Mouse (Mus musculus): ENCODE measurements around the gene Olfr666. TPM values are rescaled to one million over a fixed set of nuclear protein-coding genes. Genes with fewer than 3 reads are reported as not detected.
"Not testable (repeated sequence)": the region's sequence is repeated elsewhere in the genome, so short reads cannot be mapped to it uniquely, and the experiment has no call there.

Olfr666 gene
- total RNA-seq (2014; fragmentation: Nextera tagmentation) (not detected in 2 replicates), total RNA-seq (2017) (not detected in 2 replicates)

DNA sequence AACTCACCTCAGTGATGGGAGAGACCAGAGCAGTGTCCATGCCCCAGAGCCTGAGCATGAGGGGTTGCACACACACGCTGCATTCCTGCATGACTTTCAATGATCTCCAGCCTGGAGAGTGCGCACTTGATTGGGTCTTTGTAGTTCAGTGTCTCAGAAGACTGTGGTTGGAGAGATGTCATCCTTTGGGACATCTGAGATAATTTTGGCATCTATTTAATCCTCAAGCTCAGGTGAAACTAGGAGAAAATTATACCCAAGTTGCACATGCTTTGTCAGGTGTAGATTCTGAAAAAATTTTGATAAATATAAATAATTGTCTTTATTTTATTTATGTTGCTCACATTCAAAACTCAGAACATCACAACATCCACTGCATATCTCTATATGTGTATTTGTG, at the start of gene Olfr666:
TSS of gene Olfr666 (minus strand) at position 101 of the 400 bp plus-strand sequence.
- no peak for ATAC-seq (replicated peaks; ENCODE audit: low FRiP score, low TSS enrichment, poor library complexity, severe bottlenecking)

DNA sequence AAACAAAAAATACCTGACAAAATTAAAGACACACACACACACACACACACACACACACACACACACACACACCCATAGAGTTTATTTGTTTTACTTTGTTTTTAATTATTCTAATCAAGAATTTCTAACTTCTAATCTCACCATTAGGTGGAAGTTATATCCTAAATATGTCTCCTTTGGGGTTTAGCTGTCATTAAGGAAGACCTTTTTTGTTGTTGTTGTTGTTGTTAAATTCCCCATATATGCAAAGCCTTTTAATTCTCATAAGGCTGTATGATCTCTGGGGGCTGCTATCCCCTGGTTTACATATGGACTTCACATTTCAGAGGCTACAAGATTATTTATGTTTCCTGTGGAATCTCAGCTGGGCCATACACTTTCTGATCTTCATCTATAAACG, 38.2 kb upstream of the Olfr666 start, which contains the start of gene Olfr669:
TSS of gene Olfr669 (plus strand) at position 301 of the 400 bp plus-strand sequence.
- no peak for ATAC-seq (replicated peaks; ENCODE audit: low FRiP score, low TSS enrichment, poor library complexity, severe bottlenecking)

DNA sequence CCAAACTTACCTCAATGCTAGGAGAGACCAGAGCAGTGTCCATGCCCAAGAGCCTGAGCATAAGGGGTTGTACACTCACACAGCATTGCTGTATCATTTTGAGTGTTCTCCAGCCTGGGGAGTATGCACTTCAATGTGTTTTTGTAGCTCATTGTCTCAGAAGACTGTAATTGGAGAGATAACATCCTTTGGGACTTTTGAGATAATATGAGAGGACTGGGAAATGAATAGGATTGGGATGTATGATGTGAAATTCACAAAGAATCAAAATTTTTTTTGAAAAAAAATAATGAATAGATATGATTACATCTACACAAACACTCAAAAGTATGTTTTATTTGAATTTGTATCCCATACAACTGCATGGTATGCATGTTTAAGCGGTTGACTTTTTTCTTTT, 32.2 kb upstream of the Olfr666 start, which contains the start of gene Olfr668:
TSS of gene Olfr668 (minus strand) at position 101 of the 400 bp plus-strand sequence.
- ATAC-seq (replicated peaks; ENCODE audit: low FRiP score, low TSS enrichment, poor library complexity, severe bottlenecking) = no peak

DNA sequence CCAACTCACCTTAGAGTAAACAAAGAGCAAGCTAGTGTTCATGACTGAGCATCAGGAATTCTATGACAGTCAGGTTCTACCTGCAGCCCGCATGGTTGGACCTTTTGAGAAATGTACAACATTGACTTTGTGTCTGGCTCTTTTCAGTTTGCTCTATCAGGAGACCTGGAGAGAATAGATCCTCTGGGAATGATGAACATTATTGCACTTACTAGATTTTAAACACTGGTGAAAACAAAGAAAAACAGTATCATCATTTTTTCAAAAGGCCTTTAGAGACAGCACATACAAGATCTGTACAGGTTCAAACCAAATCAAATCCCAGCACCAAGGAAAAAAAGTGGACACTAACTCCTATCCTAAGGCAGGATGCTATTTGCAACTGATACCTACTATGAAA, 25.6 kb upstream of the Olfr666 start, which contains the start of gene Olfr667:
TSS of gene Olfr667 (minus strand) at position 101 of the 400 bp plus-strand sequence.
- no peak for ATAC-seq (replicated peaks; ENCODE audit: low FRiP score, low TSS enrichment, poor library complexity, severe bottlenecking)

DNA sequence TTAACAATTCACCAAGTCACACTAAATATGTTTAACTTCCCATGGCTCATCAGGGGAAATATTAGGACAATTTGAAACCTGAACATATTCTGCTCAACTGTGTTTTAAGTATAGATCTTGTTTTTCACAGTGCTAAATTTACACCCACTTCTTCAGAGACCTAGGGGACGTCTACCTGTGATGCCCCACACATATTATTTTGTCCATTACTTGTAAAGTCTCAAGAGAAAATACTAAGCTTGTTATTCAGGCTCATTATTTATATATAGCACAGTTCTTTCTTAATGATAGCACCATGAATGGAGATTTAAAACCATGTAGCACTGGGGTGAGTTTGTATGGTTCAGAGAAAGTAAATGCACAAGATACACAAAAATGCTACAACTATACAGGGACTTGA, 18.0 kb downstream of the Olfr666 start, which contains the start of gene Olfr665:
TSS of gene Olfr665 (plus strand) at position 301 of the 400 bp plus-strand sequence.
- no peak for ATAC-seq (replicated peaks; ENCODE audit: low FRiP score, low TSS enrichment, poor library complexity, severe bottlenecking)

DNA sequence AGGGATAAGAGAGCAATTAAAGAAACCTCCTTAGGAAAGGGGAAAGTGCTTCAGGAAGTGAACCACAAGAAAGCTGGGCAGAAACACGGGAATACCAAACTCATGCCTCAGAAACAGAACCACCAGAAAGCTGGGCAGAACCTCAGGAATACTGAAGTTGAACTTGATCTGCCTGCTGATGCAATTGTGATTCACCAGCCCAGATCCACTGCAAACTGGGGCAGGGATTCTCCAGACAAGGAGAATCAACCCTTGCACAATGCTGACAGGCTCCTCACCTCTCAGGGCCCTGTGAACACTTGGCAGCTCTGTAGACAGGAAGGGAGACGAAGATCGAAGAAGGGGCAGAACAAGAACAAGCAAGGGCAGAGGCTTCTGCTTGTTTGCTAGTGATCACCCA, 34.4 kb downstream of the Olfr666 start:
- no peak for ATAC-seq (replicated peaks; ENCODE audit: low FRiP score, low TSS enrichment, poor library complexity, severe bottlenecking)

DNA sequence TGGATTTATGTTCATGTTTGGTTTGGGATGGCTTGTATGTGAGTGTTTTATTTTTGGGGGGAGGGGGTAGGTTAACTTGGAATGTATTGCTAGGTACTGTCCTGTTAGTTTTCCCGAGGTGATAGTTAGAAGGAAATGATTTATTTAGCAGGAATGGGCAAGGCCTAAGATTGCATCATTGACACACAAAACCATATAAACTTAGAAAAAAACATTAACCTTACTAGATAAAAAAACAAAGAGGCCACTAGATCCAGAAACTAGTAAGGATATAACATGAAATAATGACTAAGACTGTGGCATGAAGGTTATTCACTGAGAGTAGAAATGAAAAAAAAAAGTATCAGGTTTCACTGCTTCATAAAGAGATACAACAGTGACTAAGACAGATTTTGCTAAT, 38.1 kb downstream of the Olfr666 start:
- no peak for ATAC-seq (replicated peaks; ENCODE audit: low FRiP score, low TSS enrichment, poor library complexity, severe bottlenecking)

DNA sequence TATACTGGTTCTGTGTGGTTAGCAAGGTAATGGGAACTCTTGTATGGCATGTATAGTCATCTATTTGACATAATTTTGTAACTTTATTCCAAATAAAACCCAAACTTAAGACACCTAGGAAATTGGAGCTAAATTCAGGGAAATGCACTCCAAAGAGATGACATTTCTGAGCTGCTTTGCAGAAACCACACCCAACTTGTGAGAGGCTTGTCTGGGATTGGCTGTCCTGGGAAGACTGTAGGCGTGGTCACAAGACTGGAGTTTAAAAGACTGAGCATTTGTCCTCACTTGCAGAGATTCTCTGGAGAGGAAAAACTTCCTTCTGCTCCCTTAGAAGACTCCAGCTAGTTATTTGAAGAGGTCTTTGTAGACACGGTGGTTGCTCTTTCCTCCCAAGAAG, 39.0 kb downstream of the Olfr666 start, which contains the start of gene Usp17la:
TSS of gene Usp17la (plus strand) at position 301 of the 400 bp plus-strand sequence.
- not testable (repeated sequence) for ATAC-seq (replicated peaks; ENCODE audit: low FRiP score, low TSS enrichment, poor library complexity, severe bottlenecking)

DNA sequence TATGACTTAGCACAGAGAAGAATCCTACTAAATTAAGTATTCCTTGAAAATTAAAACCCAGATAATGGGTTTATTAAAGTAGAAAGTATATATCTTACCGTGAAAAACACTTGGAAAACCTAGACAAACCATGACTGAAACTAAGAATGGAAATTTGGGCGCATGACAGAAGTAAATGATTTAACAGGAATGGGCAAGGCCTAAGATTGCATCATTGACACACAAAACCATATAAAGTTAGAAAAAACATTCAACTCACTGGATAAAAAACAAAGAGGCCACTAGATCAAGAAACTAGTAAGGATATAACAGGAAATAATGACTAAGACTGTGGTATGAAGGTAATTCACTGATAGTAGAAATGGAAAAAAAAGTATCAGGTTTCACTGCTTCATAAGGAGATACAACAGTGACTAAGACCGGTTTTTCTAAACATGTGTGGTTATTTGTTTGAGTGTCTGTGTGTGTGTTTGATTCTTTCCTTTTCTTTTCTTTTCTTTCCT, 40.5 kb downstream of the Olfr666 start:
- ATAC-seq (replicated peaks; ENCODE audit: low FRiP score, low TSS enrichment, poor library complexity, severe bottlenecking) = no peak

DNA sequence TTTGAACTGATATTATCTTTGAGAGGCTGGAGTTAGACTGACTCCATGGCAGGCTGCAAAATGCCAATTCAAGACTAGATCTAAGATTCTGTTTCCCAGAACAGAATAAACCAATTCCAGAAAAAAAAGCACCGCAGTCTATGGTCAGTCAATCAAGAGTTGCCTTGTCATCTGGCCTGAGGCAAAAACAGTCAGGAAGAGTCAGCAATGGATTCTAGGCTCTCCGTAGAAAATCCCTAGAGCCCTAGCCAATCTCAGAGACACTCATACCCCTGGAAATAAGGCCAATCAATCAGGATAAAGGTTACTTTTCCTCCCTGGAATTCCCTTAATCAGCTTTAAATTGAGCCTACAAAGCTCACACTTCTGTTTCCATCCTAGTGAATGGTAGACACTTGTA, 44.2 kb downstream of the Olfr666 start:
- not testable (repeated sequence) for ATAC-seq (replicated peaks; ENCODE audit: low FRiP score, low TSS enrichment, poor library complexity, severe bottlenecking)

DNA sequence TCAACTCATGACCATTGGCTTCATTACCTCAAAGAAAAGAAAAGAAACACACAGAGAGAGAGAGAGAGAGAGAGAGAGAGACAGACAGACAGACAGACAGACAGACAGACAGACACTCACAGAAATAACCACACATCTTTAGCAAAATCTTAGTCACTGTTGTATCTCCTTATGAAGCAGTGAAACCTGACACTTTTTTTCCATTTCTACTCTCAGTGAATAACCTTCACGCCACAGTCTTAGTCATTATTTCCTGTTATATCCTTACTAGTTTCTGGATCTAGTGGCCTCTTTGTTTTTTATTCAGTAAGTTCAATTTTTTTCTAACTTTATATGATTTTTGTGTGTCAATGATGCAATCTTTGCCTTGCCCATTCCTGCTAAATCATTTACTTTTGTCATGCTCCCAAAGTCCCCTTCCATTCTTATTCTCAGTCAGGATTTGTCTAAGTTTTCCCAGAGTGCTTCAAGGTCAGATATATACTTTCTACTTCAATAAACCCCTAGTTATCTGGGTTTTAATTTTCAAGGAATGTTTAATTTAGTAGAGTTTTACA, 51.9 kb downstream of the Olfr666 start:
- no peak for ATAC-seq (replicated peaks; ENCODE audit: low FRiP score, low TSS enrichment, poor library complexity, severe bottlenecking)

DNA sequence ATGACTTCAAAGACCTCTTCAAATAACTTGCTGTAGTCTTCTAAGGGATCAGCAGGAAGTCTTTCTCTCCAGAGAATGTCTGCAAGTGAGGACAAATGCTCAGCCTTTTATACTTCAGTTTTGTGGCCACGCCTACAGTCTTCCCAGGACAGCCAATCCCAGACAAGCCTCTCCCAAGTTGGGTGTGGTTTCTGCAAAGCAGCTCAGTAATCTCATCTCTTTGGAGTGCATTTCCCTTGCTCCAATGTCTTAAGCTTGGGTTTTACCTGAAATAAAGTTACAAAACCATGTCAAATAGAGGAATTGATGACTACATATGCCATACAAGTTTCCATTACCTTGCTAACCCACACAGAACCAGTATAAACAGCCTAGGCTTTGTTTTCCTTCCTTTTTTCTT, 53.2 kb downstream of the Olfr666 start, which contains the start of gene Usp17lb:
TSS of gene Usp17lb (minus strand) at position 101 of the 400 bp plus-strand sequence.
- ATAC-seq (replicated peaks; ENCODE audit: low FRiP score, low TSS enrichment, poor library complexity, severe bottlenecking) = no peak

Other genes starting within 250 kb of the Olfr666 start
- 0.67 TPM in 1 of 2 replicates, not detected in the other for gene Olfr658, start 248.6 kb downstream of the Olfr666 start, total RNA-seq (2014; fragmentation: Nextera tagmentation)
- not detected in 2 replicates for gene Olfr658, start 248.6 kb downstream of the Olfr666 start, total RNA-seq (2017)
- not detected in 2 replicates for gene Olfr659, start 229.2 kb downstream of the Olfr666 start, total RNA-seq (2014; fragmentation: Nextera tagmentation)
- not detected in 2 replicates for gene Olfr659, start 229.2 kb downstream of the Olfr666 start, total RNA-seq (2017)
- gene Olfr661, start 209.5 kb downstream of the Olfr666 start, total RNA-seq (2014; fragmentation: Nextera tagmentation) = not detected in 2 replicates
- gene Olfr661, start 209.5 kb downstream of the Olfr666 start, total RNA-seq (2017) = not detected in 2 replicates
- gene Usp17le, start 118.5 kb downstream of the Olfr666 start, total RNA-seq (2014; fragmentation: Nextera tagmentation) = not detected in 2 replicates
- not detected in 2 replicates for gene Usp17le, start 118.5 kb downstream of the Olfr666 start, total RNA-seq (2017)
- gene Usp17lb, start 53.3 kb downstream of the Olfr666 start, total RNA-seq (2014; fragmentation: Nextera tagmentation) = not detected in 2 replicates
- gene Usp17lb, start 53.3 kb downstream of the Olfr666 start, total RNA-seq (2017) = not detected in 2 replicates
- gene Usp17la, start 38.9 kb downstream of the Olfr666 start, total RNA-seq (2014; fragmentation: Nextera tagmentation) = not detected in 2 replicates
- not detected in 2 replicates for gene Usp17la, start 38.9 kb downstream of the Olfr666 start, total RNA-seq (2017)
- not detected in 2 replicates for gene Olfr665, start 17.9 kb downstream of the Olfr666 start, total RNA-seq (2014; fragmentation: Nextera tagmentation)
- gene Olfr665, start 17.9 kb downstream of the Olfr666 start, total RNA-seq (2017) = not detected in 2 replicates
- not detected in 2 replicates for gene Olfr667, start 25.5 kb upstream of the Olfr666 start, total RNA-seq (2014; fragmentation: Nextera tagmentation)
- not detected in 2 replicates for gene Olfr667, start 25.5 kb upstream of the Olfr666 start, total RNA-seq (2017)
- gene Olfr668, start 32.1 kb upstream of the Olfr666 start, total RNA-seq (2014; fragmentation: Nextera tagmentation) = not detected in 2 replicates
- gene Olfr668, start 32.1 kb upstream of the Olfr666 start, total RNA-seq (2017) = not detected in 2 replicates
- gene Olfr669, start 38.3 kb upstream of the Olfr666 start, total RNA-seq (2014; fragmentation: Nextera tagmentation) = not detected in 2 replicates
- gene Olfr669, start 38.3 kb upstream of the Olfr666 start, total RNA-seq (2017) = not detected in 2 replicates
- not detected in 2 replicates for gene Olfr670, start 66.7 kb upstream of the Olfr666 start, total RNA-seq (2014; fragmentation: Nextera tagmentation)
- not detected in 2 replicates for gene Olfr670, start 66.7 kb upstream of the Olfr666 start, total RNA-seq (2017)
- not detected in 2 replicates for gene Olfr671, start 83.2 kb upstream of the Olfr666 start, total RNA-seq (2014; fragmentation: Nextera tagmentation)
- not detected in 2 replicates for gene Olfr671, start 83.2 kb upstream of the Olfr666 start, total RNA-seq (2017)
- not detected in 2 replicates for gene Olfr672, start 106.1 kb upstream of the Olfr666 start, total RNA-seq (2014; fragmentation: Nextera tagmentation)
- not detected in 2 replicates for gene Olfr672, start 106.1 kb upstream of the Olfr666 start, total RNA-seq (2017)
- not detected in 2 replicates for gene Olfr675, start 132.5 kb upstream of the Olfr666 start, total RNA-seq (2014; fragmentation: Nextera tagmentation)
- not detected in 2 replicates for gene Olfr675, start 132.5 kb upstream of the Olfr666 start, total RNA-seq (2017)
- gene Olfr676, start 136.7 kb upstream of the Olfr666 start, total RNA-seq (2014; fragmentation: Nextera tagmentation) = not detected in 2 replicates
- gene Olfr676, start 136.7 kb upstream of the Olfr666 start, total RNA-seq (2017) = not detected in 2 replicates
- gene Olfr677, start 155.4 kb upstream of the Olfr666 start, total RNA-seq (2014; fragmentation: Nextera tagmentation) = not detected in 2 replicates
- gene Olfr677, start 155.4 kb upstream of the Olfr666 start, total RNA-seq (2017) = not detected in 2 replicates
- gene Olfr678, start 168.5 kb upstream of the Olfr666 start, total RNA-seq (2014; fragmentation: Nextera tagmentation) = not detected in 2 replicates
- gene Olfr678, start 168.5 kb upstream of the Olfr666 start, total RNA-seq (2017) = not detected in 2 replicates
- gene Olfr679, start 185.3 kb upstream of the Olfr666 start, total RNA-seq (2014; fragmentation: Nextera tagmentation) = not detected in 2 replicates
- not detected in 2 replicates for gene Olfr679, start 185.3 kb upstream of the Olfr666 start, total RNA-seq (2017)
- gene Olfr680-ps1, start 196.9 kb upstream of the Olfr666 start, total RNA-seq (2014; fragmentation: Nextera tagmentation) = not detected in 2 replicates
- not detected in 2 replicates for gene Olfr680-ps1, start 196.9 kb upstream of the Olfr666 start, total RNA-seq (2017)
- not detected in 2 replicates for gene Olfr681, start 220.9 kb upstream of the Olfr666 start, total RNA-seq (2014; fragmentation: Nextera tagmentation)
- gene Olfr681, start 220.9 kb upstream of the Olfr666 start, total RNA-seq (2017) = not detected in 2 replicates